Mouse (Mus musculus) lung, adult 2 months (tissue): ENCODE measurements around the gene St6galnac6.

ENCODE experiments used
- CTCF ChIP-seq: fragments of 200-500 bp; IDR thresholded peaks from 2 replicates; pipeline ENCODE4 v1.5.1; 2011; ENCODE audit warnings: mild to moderate bottlenecking, low read length, control low read depth; ENCODE audit not compliant: insufficient read depth
- POLR2A ChIP-seq: fragments of 200-500 bp; IDR thresholded peaks from 2 replicates; pipeline ENCODE4 v1.6.1; 2011; ENCODE audit warnings: low read depth, mild to moderate bottlenecking, control low read depth, low read length, borderline replicate concordance; ENCODE audit errors: extremely low read depth

- TF ChIP-seq CTCF (no peak), POLR2A (no peak)
Observed at GRCm38 (mm10) chr2:32618051-32618450, 18.5 kb downstream of the St6galnac6 start.
